Mouse (Mus musculus): ENCODE measurements at regions not wholly inside any gene's neighbourhood (a gene's known extent, or its start where the extent isn't known, plus 50 kb on each side); places are given as distances from the start of the nearest gene placed in this dataset.

DNA sequence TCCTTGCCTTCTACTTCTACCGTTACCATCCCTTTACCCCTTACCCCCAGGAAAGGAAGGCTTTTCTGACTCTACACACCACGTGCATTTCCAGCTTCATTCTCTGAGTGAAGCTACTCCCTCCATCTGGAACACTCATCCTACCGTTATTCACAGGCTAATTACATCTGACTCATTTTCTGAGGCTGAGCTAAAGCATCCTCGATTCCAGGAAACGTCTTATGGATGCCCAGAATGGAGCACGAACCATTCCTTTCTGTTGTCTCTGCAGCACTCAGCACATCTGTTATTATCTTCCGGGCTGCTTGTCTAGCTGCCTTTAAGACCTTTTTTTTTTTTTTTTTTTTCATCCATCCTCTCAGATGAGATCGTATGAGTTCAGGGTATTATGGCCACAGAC, 112.5 kb upstream of the Btg1 start:
- no peak for DNase-seq

- DNase-seq = no peak
These were observed 101.5 kb upstream of the Btg1 start for GRCm38 (mm10) chr10:96515164-96515922.

DNA sequence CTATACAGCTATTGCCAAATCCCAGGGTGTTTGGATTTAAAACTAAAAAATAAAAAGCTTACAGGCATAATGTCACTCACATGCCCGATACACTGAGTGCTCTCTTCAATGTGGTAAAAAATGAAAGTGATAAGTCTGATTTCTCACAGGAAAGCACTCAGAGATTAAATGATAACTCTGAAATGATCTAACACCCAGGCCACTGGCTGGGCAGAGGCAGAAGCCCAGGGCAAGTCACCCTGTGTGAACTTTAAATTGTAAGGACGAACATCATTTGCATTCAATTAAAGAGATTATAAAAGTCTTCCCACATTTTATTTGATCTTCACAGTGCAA, 100.9 kb upstream of the Btg1 start:
- DNase-seq = no peak

GRCm38 (mm10) chr10:96519411-96519810, 97.4 kb upstream of the Btg1 start:
- no peak for DNase-seq

DNA sequence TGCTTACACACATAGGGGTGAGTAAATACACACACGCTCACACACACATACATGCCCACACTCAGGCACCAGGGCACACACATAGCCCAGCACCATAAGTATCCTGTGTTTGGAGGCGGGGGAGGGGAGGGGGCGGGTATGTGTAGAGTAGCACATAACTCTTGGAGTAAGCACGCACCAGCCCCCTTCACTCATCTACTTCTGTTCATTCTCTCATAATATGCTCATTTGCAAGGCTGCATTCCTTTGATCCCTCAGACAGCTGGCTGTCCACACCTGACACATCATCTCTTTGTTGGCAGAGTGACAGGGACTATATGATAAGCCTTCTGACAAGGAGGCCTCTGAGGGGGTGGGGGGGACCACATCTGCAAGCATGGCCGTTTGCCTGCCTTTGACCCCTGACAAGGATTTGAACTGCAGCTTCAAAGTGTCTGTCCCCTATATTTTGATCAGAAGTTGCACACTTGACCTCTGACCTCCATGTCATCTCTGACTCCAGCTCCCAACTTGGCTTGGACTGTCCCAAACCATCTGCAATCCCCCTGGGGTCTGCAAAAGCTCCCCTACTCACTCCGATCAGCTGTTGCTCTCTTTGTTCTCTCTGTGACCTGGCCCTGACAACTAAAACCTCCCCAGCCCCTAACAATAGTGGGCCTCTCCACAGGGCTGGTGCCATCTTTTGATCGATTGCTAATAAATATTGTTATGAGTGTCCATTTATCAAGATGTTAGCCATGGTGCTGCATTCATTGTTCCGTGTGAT, 95.6 kb upstream of the Btg1 start:
- no peak for DNase-seq

DNA sequence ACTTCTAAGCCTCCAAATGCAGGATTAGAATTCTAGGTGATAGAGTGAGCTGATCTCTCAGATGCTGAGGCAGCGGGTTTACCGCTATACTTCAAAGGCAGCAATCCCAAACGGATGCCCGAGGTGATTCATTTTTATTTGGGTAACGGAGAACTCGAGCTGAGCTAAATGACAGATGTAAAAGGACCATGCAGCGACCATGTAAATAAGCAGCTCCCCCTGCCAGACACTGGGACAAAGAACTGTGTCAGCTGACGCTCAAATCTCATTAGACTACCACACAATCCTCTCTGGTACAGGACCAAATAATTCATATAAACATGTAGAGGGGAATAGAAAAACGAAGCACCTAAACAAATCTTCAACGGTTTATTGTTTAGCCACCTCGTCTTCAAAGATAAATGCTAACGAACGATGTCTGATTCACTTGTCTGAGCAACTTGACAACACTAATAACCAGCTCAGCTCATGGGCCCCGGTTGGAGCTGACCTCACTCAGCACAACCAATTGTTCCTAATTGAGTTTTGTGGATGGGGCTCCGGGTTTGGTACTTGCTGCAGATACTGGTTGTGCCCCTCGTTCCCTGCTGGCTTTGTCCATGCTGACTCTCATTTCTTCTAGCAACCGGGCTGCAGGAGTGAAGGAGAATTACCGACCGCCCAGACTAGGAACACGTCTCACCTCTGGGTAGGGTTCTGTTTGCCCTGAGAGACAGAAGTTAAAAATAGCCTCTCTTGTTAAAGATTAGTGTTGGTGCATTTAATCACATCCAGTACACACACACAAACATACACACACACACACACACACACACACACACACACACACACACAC, 92.6 kb upstream of the Btg1 start:
- no peak for DNase-seq

DNA sequence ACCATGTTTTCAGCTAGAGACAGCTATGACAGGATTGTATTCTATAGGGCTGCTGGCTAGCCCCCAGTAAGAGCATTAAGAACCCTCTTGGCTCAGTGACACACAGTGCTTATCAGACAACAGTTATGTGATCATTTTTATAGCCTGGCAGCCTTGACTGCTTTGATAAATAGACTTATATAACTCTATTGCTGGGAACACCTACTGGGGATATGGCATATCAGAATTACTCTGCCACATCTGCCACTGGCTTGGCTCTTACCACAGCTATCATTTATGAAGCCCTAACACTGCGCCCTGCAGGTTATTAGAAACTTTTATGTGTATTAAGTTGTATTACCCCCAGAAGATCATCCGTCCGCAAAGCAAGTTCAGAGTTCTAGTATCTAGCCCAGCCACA, 88.9 kb upstream of the Btg1 start:
- DNase-seq = no peak

- no peak for DNase-seq
These were observed 82.2 kb upstream of the Btg1 start for GRCm38 (mm10) chr10:96534547-96535124.

DNA sequence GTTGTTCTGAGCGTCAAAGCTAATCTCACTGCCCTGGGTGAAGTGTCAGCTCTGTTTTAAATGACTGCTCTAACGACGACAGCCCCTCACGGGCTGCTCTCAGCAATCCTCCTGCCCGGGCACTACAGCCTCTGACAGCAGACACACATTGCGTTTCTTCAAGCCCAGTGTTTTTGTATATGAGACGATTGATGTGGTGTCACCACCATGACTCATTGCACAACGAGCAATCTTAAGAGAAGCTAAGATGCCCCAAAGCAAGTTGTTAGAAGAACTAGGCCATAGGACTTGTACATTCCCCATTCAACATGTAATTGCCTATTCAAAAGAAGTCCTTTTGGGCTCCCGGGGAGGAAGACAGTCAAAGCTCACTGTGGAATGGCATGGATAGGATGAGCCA, 81.3 kb upstream of the Btg1 start:
- no peak for DNase-seq

GRCm38 (mm10) chr10:96540828-96541227, 76.0 kb upstream of the Btg1 start:
- no peak for DNase-seq

DNA sequence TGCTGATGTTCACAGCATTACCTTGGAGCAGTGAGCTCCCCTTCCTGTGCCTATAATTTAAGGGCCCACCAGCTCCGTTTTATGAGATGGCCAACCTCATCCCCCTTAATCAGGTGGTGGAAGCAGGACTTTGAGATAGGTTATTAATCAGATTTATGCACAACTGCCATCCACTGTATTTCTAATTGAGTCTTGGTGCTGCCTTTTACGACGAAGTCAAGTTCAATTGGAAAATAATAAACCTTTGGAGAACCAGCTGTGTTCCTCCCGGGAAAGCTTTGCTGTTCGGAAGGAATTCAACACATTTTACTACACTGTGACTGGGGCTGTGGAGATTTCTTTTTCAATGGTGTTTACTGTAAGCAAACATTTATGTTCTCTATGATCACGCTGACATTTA, 71.5 kb upstream of the Btg1 start:
- DNase-seq = no peak

DNA sequence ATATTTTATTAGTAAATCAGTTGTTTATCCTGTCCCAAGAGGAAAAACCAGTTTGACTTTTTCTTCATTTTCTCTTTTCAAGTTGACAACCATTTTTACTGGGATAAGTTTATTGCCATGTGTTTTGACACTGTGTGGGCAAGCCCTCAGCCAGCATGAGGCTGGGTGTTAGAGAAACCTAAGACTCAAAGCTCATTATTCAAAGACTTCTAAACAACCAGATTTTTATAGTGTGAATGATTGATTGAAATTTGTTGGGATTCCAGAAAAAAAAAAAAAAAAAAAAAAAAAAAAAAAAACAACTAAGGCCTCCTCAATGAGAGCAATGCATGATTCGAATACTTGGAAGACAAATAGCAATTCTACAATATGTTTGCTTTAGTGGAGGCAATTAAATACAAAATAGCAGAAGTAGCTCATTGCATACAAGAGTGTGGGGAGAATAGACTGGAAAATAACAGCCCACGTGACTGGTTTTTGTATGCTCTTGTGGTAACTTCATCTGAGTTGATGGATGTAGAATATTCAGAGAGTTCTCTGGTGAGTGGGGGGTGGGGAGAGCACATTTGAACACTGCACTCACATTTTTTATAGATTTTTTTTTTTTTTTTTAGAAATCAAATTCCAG, 70.9 kb upstream of the Btg1 start:
- DNase-seq = no peak

DNA sequence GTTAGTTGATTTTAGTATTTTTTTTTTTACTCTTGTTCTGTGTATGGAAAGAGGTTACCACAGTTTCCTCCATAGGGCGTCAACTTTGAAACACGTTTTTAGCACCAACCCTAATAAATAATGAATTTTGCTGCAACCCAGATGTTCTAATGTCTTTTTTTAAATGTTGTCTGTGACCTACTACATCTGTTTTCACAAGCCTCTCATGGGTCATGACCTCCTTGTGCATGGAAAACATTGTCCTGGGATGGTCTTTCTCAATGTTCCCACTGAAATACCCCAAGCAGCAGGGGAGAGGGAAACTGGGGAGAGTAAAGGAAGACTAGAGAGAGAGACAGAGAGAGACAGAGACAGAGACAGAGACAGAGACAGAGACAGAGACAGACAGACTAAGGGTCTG, 67.2 kb upstream of the Btg1 start:
- no peak for DNase-seq

DNA sequence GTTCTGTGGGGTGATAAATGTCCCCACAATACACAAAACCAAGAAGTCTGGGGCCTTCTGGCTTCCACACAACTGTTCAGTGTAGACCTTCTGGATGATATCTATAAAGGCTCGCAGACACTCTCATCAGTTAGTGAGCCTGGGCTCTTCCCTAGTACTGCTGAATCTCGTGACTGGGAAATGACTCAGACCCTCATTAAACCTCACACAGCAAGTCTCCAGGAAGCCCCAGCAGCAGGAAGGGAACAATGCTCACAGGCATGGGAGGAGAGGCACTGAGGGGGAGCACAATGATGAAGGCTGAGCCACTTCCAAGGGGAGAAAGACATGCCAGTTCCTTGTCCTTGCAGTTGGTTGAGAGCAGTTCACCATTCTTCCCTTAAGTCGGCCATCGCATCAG, 66.5 kb upstream of the Btg1 start:
- DNase-seq = no peak

DNA sequence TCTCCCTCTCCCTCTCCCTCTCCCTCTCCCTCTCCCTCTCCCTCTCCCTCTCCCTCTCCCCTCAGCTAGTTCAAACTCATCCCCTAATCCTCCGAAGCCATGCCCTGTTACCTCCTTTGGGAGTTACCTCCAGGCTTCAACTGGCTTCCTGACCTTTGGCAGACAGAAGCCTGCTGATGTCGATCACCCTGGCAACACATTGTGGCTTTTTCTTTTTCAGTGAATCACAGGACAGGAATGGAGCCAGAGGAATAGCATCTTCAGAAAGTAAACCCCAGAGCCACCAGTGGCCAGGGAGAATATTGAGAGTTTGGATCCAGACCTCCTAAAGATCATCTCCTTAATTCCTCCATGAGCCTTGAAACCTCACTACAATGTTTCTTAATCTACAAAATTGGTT, 59.5 kb upstream of the Btg1 start:
- no peak for DNase-seq

DNA sequence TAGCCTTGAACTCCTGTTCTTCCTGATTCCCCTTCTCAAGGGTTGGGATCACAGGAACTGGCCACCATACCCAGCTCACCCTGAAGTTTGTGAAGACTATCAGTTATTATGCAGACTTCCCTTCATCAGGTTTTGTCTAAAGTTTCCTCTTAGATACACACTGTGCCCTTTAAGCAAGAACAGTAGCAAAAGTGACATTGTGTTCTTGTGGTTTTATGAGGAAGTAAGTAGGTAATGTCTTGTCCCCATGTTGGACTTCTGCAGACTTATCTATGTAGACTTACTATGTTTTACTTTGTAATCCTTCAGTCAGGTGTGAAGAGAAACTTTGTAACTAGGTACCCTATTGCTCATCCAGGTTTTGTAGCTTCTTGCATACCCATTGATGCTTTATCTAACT, 51.5 kb upstream of the Btg1 start:
- DNase-seq = no peak

Data from right cerebral cortex, postnatal 25 days (tissue).